Mouse (Mus musculus) kidney, postnatal 25 days (tissue): ENCODE measurements around the gene Pafah1b2.
A peak's percentile ranks its signal among the peaks of the same experiment; 100 is the strongest.

ENCODE experiments used
- DNase-seq, 2 experiments: peaks; one replicate each; pipeline ENCODE4 v3.0.0; 2021; ENCODE audit warnings: mixed read lengths in 2 of 2

The Pafah1b2 gene

DNA sequence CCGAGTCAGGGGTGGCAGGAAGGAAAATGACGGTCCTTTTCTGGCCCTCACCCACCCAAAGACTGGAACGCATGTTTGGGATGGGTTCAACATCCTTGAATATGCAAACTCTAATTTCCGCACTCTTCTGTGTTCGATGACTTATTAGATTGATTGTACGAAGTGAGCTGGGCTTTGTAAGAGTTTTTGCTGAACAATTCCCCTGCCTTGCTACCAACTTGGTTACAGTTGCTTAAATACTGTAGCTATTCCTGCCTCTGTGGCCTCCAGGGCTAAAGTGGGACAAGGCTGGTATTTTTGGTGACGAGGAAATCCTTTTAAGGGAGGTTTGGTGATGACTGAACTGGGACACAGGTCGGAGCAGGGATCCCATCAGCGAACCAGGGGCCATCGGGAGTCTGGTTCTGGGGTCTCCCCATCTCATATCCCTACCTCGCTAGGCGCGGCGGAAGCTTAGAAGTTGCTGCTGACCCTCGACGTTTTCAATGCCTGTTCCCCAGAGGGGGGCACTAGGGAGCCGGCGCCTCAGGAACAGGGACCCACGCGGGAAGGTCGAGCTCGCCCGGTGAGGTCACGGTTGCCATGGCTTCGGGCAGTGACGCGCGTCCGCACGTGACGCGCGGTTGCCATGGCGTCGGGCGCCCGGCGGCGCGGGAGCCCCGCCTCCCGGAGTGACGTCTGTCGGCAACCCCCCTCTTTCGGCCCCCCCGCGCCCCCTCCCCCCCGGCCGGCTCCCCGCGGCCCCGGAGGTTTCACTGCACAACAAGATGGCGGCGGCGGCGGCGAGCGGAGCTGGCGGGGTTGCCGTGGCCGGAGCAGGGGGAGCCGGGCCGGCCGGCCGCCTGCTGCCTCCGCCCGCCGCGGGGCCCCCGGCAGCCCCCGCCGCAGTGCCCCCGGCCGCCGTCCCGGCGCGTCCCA lies at the start of gene Pafah1b2, which contains the start of gene Sik3:
TSS of gene Pafah1b2 (minus strand) at position 600 of the 918 bp plus-strand sequence.
TSS of gene Sik3 (plus strand) at position 730 of the 918 bp plus-strand sequence.
- peak; percentile 97 to 98 for DNase-seq

DNA sequence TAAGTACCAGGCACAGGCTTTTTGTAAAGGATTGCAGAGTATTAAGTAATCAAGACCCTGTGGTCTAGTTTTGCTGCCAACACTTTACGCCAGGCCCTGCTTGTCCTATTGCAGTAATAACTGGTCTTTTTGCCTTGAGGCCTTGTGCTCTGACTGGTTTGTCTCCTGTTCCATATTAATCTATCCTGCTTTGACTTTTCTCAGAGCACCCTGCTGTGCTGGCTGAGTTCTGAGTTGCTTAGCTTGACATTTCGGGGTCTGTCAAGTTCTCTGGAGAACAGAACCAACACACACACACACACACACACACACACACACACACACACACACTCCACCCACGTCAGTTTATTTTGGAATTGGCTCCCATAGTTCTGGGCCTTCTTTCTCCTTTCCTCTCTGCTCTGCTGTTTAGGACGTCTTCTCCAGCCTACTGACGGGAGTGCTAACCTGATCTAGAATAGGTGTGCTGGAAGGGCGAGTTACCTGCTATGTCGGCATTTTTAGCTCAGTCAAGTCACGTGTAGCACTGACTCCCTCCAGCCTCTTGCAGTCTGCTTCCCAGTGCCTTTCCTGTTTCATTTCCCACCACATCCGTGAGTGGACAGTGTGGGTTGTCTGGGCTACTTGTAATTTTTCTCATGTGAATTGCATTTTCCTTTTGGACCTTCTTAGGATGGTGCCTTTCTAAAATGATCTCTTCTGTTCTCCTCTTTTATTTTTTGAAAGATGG lies 49.4 kb upstream of the Pafah1b2 start:
- DNase-seq = peak; percentile 28 to 61

DNA sequence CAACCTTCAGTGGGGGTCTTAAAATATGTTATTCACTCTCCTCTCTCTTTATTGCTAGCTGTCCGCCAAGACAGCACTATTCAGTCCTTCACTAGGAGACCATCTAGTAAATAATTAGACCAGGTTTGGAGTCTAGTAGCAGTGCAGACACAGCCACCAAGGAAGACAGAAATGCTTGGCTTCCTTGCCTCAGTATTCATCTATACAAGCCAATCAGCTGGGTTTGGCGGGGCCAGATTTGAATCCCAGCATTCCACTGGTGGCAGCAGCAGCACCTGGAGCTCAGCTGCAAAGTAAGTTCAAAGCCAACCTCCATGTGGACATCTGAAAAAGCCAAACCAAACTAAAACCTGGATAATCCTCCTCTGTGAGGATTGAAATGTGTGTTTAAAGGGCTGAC lies 47.8 kb upstream of the Pafah1b2 start:
- DNase-seq = peak; percentile 45 to 55

DNA sequence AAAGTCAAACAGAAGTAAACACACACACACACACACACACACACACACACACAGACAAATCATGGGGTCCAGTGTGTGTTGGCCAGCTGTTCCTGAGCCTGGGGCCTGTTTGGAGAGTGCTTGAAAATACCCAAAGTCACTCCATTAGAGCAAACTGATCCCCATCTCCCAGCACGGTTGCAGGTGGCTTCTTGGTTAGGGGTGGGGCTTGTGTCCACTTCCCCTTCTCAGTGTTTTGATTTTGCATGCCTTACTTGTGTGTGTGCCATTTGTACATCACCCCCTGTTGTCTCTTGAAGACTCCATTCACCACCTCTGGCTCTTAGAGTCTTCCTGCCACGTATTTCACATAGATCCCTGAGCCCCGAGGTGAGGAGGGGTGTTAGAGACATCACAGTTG lies 45.6 kb upstream of the Pafah1b2 start:
- no peak for DNase-seq

DNA sequence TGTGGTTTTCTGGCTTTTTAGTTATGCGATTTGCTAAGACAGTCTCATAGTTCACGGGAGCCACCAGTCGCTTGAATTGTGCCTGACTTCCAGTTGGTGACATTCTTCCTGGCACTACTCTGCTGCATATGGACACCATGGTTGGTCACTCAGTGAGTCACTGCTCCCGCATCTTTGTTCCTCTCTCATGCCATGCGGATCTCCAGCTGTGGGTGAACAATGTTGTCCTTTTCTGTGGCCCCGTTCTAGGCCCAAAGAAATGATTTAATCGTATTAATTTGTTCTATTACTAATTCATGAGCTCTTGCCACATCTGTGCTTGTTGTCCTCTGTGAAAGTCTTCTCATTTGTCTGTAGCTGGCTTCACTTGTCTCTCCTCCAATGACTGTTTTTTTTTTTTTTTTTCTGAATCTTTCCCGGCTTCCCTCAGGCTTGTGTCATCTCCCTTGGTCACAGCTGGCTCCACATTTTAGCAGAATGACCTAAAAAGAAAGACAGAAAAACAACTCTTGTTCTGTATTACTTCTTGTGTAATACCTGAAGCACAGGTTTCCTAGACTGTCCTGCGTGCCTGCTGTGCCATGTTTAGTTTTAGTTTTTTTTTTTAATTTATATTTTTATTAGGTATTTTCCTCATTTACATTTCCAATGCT lies 40.6 kb upstream of the Pafah1b2 start:
- no peak for DNase-seq

DNA sequence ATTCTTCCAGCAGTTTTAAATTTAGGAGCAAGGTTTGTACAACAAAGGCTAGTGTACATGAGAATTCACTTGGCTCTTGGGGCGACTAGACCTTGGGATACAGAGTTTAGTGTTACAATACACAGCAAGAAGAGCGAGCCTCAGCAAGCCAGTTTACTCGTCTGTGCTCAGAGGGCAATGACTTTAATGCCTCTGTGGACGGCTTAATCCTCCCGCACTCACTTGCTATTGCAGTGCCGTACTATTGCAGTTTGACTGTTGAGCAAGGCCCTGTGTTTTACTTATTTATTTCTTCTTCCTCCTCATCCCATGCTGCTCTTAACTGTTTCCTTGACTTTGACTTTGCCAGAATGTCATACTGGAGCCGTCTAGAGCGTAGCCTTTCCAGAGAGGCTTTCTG lies 37.7 kb upstream of the Pafah1b2 start:
- DNase-seq = no peak

DNA sequence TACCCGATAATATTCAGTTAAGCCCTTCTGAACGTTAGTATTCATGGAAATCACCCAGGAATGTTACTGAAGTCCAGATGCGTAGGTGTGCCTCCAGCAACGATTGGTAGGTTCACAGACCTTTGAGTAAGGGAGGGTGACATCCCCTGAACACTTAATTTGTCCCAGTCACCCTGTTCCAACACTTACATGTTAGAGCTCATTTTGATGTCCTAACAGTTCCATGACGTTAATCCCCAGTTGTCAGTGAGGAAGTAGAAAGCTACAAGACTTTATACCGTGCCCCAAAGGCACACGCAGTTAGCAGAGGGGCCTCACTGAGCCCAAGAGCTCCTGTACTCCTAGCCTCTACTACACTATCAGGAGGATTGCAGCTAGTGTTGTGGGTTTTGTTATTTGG lies 37.0 kb upstream of the Pafah1b2 start:
- DNase-seq = no peak

DNA sequence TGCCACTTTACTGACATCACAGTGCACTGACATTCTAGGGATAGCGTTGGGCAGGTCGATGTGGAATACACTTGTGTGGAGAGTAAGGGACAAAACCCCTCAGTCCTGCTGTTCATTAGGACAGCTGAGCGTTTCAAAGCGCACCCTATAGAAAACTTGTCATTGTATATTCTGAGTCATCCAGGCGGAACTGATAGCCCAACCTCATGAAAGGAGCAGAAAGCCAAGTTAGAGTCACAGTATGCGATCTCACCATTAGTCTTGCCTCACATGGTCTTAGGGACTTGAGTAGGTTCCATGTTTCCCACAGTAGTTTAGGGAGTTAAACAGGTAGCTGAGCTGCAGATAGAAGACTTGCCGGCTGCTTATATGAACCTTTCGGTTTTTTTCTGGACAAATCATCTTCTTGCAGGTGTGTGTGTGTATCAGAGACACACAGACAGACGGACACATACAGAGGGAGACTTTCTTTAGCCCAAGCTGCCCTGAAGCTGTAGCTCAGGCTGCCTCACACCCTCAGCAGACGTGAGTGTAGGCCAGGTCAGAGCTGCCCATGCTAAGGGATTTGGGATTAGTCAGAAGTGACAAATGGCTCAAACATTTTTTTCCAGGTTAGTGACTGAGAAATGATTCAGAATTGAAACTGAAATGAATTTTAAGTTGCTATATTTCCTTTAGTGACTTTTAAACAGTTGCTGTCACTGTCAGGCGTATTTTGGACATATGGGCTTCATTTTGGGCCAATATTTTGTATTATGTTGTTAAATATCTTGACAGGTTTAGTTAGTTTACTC lies 34.4 kb upstream of the Pafah1b2 start:
- no peak for DNase-seq

DNA sequence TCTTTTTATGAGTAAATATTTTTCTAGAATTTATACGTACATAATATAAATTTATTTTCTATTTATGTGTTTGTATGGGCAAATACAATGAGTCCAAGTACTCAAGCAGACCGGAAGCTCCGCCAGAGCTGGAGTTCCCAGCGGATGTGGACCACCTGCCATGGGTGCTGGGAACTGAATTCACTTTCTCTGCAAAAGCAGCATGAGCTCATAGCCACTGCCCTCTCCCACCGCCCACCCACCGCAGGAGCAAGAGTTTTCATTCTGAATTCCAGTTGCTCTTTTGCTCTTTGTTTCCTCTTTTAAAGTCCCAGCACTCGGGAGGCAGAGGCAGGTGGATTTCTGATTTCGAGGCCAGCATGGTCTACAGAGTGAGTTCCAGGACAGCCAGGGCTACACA lies 31.1 kb upstream of the Pafah1b2 start:
- DNase-seq = no peak

DNA sequence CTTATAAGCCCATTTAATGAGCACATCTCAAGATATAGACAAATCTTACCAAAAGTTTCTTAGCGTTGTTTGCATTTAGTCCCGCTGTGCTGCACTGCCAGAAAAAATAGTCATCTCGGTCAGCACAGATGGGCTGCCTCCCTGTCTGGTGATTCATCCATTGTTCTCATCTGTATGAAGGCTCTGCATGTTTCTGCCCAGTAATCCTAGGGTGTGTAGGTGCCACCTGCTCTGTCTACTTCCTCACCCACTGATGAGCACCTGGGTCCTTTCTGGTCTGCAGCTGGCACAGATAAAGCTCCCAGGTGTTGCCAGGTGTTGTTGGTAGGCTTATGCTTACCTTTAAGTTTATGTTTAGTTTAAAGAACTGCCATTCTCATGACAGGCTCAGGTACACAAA lies 29.9 kb upstream of the Pafah1b2 start:
- DNase-seq = no peak

DNA sequence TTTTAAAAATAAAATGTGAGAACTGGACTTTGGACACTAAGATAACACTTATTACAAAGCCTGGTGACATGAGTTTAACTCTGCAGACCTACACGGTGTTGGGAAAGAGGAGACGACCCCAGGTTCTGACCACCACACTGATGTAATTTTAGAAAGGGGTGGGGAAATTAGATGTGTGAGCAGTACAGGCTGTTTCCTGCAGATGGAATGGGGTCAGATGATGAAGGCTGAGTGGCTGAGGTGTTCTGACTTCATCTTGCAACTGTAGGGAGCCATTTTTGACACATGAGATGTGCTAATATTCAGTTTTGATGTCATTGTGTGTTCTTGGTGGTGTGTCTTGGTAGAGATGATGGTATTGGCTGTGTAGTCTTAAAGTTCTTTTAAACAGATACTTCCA lies 28.7 kb upstream of the Pafah1b2 start:
- DNase-seq = no peak

DNA sequence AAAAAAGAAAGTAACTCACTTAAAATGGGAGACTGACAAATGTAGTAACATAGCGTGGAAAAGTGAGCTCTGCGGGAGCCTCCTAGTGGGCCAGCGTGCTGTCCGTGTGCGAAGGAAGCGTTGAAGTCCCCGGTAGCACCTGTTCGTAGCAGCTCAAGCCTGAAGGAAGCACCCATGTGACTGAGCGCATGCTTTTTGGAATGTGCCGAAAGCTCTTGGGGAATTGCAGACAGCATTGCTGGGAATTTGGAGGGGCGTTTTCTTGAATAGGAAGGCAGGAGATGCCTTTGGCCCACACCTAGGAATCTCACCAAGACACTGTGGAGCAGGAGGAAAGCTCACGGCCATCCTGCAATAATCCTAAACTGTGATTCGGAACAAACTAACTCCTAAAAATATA lies 26.3 kb upstream of the Pafah1b2 start:
- peak; percentile 42 to 59 for DNase-seq

DNA sequence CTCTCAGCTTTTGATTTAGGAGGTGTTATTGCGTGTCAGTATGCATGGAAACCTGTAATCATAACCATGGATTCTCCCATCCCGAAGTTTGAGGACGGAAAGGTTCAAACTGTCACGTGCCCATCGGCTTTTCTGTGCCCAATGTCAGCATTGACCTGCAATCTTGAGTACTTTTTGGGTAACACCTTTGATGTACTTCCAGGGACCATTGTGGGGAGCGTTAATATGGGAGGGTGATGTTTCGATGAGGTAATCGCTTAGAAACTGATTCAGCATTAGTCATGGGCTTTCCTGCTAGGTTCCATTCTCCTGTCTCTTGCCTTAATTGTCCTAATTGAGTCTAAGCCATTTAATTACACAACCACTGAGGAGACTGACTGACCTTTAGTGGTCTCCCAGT lies 24.4 kb upstream of the Pafah1b2 start:
- peak in 1 of 2 experiments; percentile 29 for DNase-seq

DNA sequence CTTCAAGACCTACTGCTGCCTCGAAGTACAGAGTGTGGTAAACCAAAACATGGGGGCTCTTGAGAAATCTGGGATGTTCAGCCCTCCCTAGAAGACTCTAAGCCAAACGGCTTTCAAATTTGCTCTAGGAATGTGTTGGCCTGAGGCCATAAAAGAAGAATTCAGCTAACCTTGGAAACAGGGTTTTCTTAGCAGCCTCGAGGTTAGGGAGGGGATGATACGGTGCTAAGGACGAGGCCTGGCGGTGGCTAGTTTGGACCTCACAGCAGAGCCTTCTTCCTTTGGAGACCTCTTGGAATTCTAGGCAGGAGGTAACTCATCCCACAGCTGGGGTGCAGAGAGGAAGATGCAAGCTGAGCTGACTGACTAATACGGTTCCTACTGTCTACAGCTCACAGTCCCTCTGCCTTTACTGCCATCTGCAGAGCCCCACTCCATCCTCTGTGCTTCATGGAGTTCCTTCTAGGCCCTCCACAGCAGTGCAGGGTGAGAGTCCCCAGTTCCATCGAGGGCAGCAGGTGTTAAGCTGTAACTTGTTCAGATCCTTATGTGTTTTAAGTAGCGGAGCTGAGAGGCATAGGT lies 22.9 kb upstream of the Pafah1b2 start:
- peak; percentile 41 to 43 for DNase-seq

DNA sequence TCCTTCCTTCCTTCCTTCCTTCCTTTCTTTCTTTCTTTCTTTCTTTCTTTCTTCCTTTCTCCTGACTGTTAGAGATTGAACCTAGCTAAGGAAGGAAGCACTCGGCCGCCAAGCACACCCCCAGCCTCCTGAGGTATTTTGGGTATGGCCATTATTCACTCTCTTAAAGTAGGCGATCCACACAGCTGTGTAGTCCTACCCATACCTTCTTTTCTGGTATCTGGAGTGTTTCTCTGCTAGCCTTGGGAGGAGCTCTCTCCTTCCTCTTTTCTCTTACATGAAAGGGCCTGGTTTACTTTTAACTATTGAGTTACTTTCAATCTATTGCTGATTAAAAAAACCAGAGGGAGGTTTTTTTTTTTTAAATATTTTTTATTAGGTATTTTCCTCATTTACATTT lies 21.4 kb upstream of the Pafah1b2 start:
- DNase-seq = no peak

DNA sequence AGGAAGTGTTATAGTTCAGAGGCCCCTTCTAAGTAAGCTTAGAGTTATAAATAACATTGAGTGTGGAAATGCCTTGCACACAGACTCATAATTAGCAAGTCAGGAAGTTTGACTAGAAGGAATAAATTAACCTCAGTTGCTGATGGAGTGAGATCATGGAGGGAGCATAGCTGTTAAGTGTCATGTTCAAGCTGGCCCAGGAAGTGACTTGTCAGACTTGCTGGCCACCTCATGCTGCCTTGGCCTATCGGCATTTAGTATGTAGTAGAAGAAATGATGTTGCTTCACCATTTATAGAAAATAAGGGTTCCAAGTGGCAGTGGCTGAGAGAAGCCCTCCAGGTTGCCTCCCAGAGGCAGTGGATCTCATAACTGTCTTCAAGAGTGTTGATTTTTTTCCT lies 20.6 kb upstream of the Pafah1b2 start:
- DNase-seq = no peak

DNA sequence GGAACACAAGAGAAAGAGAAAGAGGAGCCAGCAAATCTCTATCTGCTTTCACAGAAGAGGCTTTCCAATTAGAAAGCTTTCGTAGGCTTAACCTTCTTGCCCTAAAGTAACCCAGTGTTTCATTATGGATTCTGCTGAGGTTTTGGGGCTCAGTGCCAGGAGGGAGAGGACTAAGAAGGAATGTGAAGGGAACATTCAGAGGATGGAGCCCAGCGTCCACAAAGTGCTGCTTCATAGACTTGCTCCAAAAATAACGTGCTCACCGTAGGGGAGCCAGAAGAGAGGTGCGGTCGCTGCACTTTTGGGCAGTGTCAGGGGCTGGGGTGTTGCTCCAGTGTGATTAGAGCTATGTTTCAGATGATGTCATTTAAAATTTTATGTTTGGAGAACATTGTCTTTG lies 19.7 kb upstream of the Pafah1b2 start:
- DNase-seq = peak; percentile 80 to 85

DNA sequence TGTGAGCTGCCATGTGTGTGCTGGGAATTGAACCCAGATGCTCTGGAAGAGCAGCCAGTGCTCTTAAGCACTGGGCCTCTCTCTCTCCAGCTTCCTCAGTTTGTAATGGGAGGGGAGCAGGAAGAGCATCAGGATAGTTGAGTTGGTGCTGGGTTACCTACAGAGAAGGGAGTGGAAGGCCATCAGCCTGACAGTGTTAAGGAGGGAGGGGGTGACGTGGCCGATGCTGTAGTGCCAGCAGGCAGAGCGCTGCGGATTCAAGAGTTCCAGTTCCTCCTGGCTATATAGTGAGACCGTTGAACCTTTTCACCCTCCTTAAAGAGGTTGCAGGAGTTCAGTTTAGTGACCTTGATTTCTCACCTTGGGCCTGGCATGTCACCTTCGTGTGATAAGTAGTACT lies 18.5 kb upstream of the Pafah1b2 start:
- no peak for DNase-seq

DNA sequence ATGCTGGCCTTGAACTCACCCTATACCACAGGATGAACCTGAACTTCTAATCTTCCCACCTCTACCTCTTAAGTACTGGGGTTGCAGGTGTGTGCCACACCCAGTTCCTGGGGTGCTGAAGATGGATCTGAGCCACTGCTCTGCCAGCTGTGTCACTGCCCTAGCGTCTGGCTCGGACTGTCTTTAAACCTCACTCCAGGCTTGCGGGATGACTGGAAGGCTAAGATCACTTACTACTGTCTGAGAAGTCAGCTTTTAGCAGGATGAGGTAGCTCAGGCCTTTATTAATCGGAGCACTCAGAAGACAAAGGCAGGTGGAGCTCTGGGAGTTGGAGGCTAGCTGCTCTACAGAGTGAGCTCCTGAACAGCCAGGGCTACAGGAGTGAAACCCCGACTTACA lies 17.7 kb upstream of the Pafah1b2 start:
- DNase-seq = no peak

DNA sequence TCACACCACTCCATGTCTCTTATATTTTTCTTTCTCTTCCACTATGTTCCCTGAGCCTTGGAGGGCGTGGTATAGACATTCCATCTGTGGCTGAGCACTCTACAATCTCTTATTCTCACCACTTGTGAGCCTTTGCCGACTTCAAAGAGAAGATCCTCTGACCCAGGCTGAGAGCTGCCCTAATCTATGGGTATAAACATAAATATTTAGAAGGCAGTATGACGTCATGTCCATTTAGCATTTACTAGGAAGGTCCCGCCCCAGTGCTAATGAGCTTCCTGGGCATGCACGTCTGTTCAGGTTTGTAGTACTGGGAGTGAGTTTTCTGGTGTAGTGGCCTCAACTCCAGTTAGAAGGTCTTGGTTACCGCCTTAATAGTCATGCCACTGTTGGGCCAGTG lies 17.0 kb upstream of the Pafah1b2 start:
- no peak for DNase-seq

DNA sequence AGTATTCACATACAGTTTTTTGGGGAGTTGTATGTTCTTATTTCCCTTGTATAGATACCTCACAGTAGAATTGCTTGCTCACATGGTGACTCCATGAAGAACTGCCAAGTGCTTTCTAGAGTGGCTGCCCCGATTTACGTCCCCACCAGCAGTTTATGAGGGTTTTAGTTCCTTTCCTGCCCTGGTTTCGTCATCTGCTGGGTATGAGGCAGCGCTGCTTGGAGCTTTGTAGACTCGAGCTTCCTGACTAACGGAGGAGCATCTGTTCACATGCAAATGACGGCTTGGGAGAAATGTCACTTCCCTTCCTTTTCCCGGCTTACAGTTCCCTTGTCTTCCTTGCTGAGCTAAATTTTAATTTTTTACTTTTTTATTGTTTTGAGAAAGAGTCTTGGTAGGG lies 15.5 kb upstream of the Pafah1b2 start:
- no peak for DNase-seq
